Comparison of ENCODE assay signal across 11 mouse cellular contexts in genomic region chr11:119207986-119208385, GRCm38 (mm10). TPM values are rescaled to one million over a fixed set of nuclear protein-coding genes. Genes with fewer than 3 reads are reported as not detected.
"Had no signal": no experiment of that assay in that cellular context is flagged by ENCODE, and none has a peak within 500 bp of the region (broad histone marks: within the 10 kb centered on the region; RNA-seq: fewer than 3 reads in every experiment).

No protein-coding gene starts in this region.

- DNase-seq: kidney, adult 8-10 months; layer of hippocampus, adult 9-11 months; layer of hippocampus, postnatal 36 days; lung, adult 2 months; lung, postnatal 36 days; retina, postnatal 1 day; right cerebral cortex, postnatal 4 days; spleen, adult 18-20 months; thymus, adult 18-20 months; thymus, postnatal 14 days had no signal

RNA-seq across cellular contexts. Expression of gene Ccdc40, which starts 20.4 kb away (rescaled TPM):
- total RNA-seq: neutrophil, adult 5-6 weeks had no signal
